Mouse (Mus musculus): ENCODE data around the gene Kctd17. TPM values are rescaled to one million over a fixed set of nuclear protein-coding genes. Genes with fewer than 3 reads are reported as not detected.

Kctd17 gene
- polyA plus RNA-seq, 1 experiment from 2014 or later = 117 TPM

- WGBS = 86% methylated on average over 2 of the region's 2 CpGs
- H3K4me3 ChIP-seq (replicated peaks) = no peak overlapping the region
Measured at GRCm38 (mm10) chr15:78451201-78451600, 22.8 kb downstream of the Kctd17 start.

DNA sequence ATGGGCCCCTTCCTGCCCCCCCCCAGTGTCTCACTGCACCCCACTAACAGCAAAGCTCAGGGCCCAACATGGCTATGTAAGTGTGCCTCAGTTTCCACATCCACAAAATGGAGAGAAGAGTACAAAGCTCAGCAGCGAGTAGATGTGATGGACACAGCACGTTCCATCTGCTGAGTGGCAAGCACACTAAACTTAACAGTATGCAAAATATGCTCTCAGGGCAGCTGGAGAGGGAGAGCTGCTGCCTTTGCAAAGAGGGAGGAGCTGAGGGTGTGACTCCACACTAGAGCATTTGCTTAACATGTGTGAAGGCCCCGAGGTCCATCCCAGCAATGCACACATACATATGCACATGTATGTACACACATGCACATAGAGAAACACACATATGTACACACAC is 24.6 kb downstream of the Kctd17 start:
- Histone ChIP-seq H3K36me3 (no peaks in the 10 kb centered on the region), H3K4me2 (replicated peaks) (no peak overlapping the region), H3K9me3 (no peaks in the 10 kb centered on the region), H3K27ac (no peak overlapping the region), H3K4me1 (replicated peaks) (peaks cover 16% of the 10 kb centered on the region), H3K27me3 (no peaks in the 10 kb centered on the region), H3K9ac (replicated peaks) (no peak overlapping the region), H3K4me3 (replicated peaks) (no peak overlapping the region)
- no peak for ATAC-seq
- WGBS = 88% methylated on average over 3 of the region's 3 CpGs

More at GRCm38 (mm10) chr15:78451201-78451600, 22.8 kb downstream of the Kctd17 start:
- H3K27ac ChIP-seq = no peak overlapping the region
- no peaks in the 10 kb centered on the region for H3K27me3 ChIP-seq
- no peak overlapping the region for H3K9ac ChIP-seq (replicated peaks)
- peaks cover 18% of the 10 kb centered on the region for H3K4me1 ChIP-seq (replicated peaks)
- no peak overlapping the region for H3K4me2 ChIP-seq (replicated peaks)
- H3K9me3 ChIP-seq = no peaks in the 10 kb centered on the region
- H3K36me3 ChIP-seq = no peaks in the 10 kb centered on the region
- no peak for ATAC-seq

- H3K4me2 ChIP-seq (replicated peaks) = no peak overlapping the region
- no peaks in the 10 kb centered on the region for H3K27me3 ChIP-seq
- no peak for ATAC-seq
- H3K9me3 ChIP-seq = no peaks in the 10 kb centered on the region
- H3K36me3 ChIP-seq = no peaks in the 10 kb centered on the region
- peaks cover 2% of the 10 kb centered on the region; the same call in 1 of the 2 replicates for H3K4me1 ChIP-seq (replicated peaks)
- WGBS = 87% methylated on average over 4 of the region's 4 CpGs
- no peak overlapping the region for H3K9ac ChIP-seq (replicated peaks)
- no peak overlapping the region for H3K27ac ChIP-seq
- no peak overlapping the region for H3K4me3 ChIP-seq (replicated peaks)
Measured at GRCm38 (mm10) chr15:78455168-78455567, 26.8 kb downstream of the Kctd17 start.

GRCm38 (mm10) chr15:78456051-78456450 is 27.7 kb downstream of the Kctd17 start:
- H3K27me3 ChIP-seq = no peaks in the 10 kb centered on the region
- H3K27ac ChIP-seq = no peak overlapping the region
- no peaks in the 10 kb centered on the region for H3K36me3 ChIP-seq
- ATAC-seq = no peak
- H3K9me3 ChIP-seq = no peaks in the 10 kb centered on the region
- no peaks in the 10 kb centered on the region for H3K4me1 ChIP-seq (replicated peaks)
- no peak overlapping the region for H3K4me3 ChIP-seq (replicated peaks)
- WGBS = 60% methylated on average over 7 of the region's 7 CpGs
- H3K4me2 ChIP-seq (replicated peaks) = no peak overlapping the region
- no peak overlapping the region for H3K9ac ChIP-seq (replicated peaks)

GRCm38 (mm10) chr15:78457193-78457592 is 28.8 kb downstream of the Kctd17 start:
- Histone ChIP-seq H3K4me2 (replicated peaks) (no peak overlapping the region), H3K4me3 (replicated peaks) (no peak overlapping the region), H3K27ac (no peak overlapping the region), H3K27me3 (no peaks in the 10 kb centered on the region), H3K36me3 (no peaks in the 10 kb centered on the region), H3K9me3 (no peaks in the 10 kb centered on the region), H3K9ac (replicated peaks) (no peak overlapping the region), H3K4me1 (replicated peaks) (no peaks in the 10 kb centered on the region)
- no peak for ATAC-seq
- WGBS = 82% methylated on average over 10 of the region's 10 CpGs

GRCm38 (mm10) chr15:78462981-78463380 is 34.6 kb downstream of the Kctd17 start:
- 82% methylated on average over 2 of the region's 2 CpGs for WGBS

DNA sequence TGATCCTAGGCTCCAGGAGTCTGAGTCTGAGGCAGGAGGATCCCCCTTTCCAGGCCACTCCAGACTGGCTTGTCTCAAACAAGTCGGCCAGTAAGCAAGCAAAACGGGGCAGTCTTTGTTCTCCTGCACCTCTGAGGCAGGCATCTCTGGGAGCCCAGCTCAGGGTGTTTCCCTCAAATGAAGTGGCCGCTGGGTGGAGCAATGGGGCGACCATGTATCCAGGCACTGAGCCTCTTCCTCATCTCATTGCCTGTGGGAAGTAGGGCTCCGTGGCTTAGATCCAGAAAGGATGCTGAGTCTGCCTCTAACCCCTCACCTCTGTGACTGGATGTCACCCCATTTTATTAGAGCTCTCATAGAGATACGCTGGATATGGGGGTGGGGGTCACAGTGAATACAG is 38.4 kb downstream of the Kctd17 start:
- Histone ChIP-seq H3K9ac (replicated peaks) (no peak overlapping the region), H3K4me1 (replicated peaks) (no peaks in the 10 kb centered on the region), H3K4me2 (replicated peaks) (no peak overlapping the region), H3K9me3 (no peaks in the 10 kb centered on the region), H3K27me3 (no peaks in the 10 kb centered on the region), H3K27ac (no peak overlapping the region), H3K4me3 (replicated peaks) (no peak overlapping the region), H3K36me3 (no peaks in the 10 kb centered on the region)
- ATAC-seq = no peak
- 36% methylated on average over 6 of the region's 6 CpGs for WGBS

More at GRCm38 (mm10) chr15:78462981-78463380, 34.6 kb downstream of the Kctd17 start:
- H3K4me1 ChIP-seq (replicated peaks) = no peaks in the 10 kb centered on the region
- H3K27me3 ChIP-seq = no peaks in the 10 kb centered on the region
- H3K4me3 ChIP-seq (replicated peaks) = no peak overlapping the region
- H3K27ac ChIP-seq = no peak overlapping the region
- H3K4me2 ChIP-seq (replicated peaks) = no peak overlapping the region
- no peak for ATAC-seq
- H3K9ac ChIP-seq (replicated peaks) = no peak overlapping the region
- H3K36me3 ChIP-seq = no peaks in the 10 kb centered on the region
- H3K9me3 ChIP-seq = no peaks in the 10 kb centered on the region

DNA sequence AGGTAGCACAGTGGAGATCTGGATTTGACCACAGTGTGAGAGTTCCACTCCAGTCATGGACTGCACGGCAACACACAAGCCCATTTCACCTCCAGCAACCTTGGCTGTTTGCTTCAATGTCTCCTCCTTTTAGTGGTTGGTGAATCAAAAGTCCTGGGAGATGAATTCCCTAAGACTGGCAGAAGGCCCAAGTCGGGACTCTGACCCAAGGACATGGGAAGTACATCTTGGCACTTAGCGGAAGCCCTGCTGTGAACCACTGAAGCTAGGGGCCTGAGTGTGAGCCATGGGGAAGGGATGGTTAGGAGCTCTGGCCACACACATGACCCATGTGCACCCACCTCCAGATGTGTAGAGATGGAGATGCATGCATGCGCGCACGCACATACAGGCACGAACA is 39.2 kb downstream of the Kctd17 start:
- no peaks in the 10 kb centered on the region for H3K27me3 ChIP-seq
- ATAC-seq = no peak
- H3K4me3 ChIP-seq (replicated peaks) = no peak overlapping the region
- no peaks in the 10 kb centered on the region for H3K9me3 ChIP-seq
- 95% methylated on average over 7 of the region's 7 CpGs for WGBS
- H3K4me2 ChIP-seq (replicated peaks) = no peak overlapping the region
- no peak overlapping the region for H3K27ac ChIP-seq
- no peaks in the 10 kb centered on the region for H3K36me3 ChIP-seq
- no peak overlapping the region for H3K9ac ChIP-seq (replicated peaks)
- no peaks in the 10 kb centered on the region for H3K4me1 ChIP-seq (replicated peaks)

DNA sequence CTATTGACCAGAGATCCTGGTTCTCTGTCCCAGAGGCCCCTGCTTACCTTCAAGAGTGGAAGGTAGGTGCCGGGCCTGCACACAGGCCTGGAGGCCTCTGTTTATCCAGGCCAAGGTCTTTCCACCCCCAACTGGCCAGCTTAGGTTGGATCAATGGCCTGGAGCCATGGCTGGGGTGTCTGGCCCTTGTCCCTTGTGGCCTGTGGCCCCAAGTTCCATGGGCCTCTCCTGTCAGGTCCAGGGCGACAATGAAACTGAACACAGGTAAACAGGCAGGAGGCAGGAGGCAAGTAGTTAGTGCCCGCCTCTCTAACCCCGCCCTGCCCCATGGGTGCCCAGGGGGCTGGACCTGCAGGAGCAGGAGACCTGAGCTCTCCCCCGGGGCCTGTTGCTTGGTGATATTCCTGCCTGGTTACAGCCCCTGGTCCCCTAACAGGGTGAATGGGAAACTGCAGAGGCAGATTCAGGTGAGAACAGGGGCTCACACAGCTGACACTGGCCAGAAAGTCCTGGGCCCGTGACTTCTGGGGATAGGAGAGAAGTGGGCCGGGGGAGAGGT is 40.1 kb downstream of the Kctd17 start, which contains the start of gene Tmprss6:
Gene Tmprss6 (minus strand): TSS at position 256 of the 559 bp plus-strand sequence.
- Histone ChIP-seq H3K36me3 (no peaks in the 10 kb centered on the region), H3K27me3 (no peaks in the 10 kb centered on the region), H3K4me2 (replicated peaks) (no peak within 1 kb of the TSS), H3K4me1 (replicated peaks) (no peaks in the 10 kb centered on the region), H3K27ac (no peak within 1 kb of the TSS), H3K9ac (replicated peaks) (no peak within 1 kb of the TSS), H3K4me3 (replicated peaks) (no peak within 1 kb of the TSS), H3K9me3 (no peaks in the 10 kb centered on the region)
- WGBS = 89% methylated on average over 7 of the region's 7 CpGs
- no peak for ATAC-seq

DNA sequence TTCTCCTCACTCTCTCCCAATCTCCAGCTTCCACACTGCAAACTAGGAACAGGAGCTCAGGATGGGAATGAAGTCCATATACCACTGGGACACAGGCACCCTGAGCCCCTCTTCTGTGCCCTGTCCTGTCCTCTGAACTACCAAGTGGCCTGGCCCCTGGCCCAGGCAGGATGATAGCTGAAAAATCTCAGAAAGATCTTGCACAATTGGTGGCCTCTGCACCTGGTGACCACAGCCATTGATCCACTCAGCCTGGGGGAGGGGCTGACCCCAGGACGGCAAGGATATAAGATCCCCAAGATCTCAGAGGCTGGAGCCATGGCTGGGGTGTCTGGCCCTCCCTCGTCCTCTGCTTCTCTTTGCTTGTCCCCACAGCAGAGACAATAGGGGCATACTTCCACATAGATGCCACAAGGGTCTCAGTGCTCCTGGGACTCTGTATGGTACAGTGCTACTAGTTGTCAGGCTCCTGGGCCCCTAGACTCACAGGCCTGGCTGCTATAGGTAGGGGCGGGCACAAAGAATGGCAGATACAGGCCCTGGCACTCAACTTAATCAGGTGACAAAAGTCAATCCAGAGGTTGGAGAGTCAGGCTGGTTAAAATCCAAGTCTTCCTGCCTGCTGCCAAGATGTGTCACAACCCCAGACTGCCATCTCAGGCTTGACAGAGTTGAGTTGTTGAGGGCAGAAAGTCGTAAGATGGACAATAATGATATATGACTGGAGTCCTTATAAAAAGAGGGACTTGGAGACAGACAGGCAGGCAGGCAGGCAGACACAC is 42.3 kb downstream of the Kctd17 start:
- Histone ChIP-seq H3K9ac (replicated peaks) (no peak overlapping the region), H3K4me1 (replicated peaks) (no peaks in the 10 kb centered on the region), H3K36me3 (no peaks in the 10 kb centered on the region), H3K27me3 (peaks cover 4% of the 10 kb centered on the region; the same call in 1 of the 2 replicates), H3K4me3 (replicated peaks) (no peak overlapping the region), H3K27ac (no peak overlapping the region), H3K9me3 (no peaks in the 10 kb centered on the region), H3K4me2 (replicated peaks) (no peak overlapping the region)
- WGBS = 75% methylated on average over 4 of the region's 4 CpGs
- ATAC-seq = no peak

GRCm38 (mm10) chr15:78471902-78472301 is 43.5 kb downstream of the Kctd17 start:
- H3K9me3 ChIP-seq = no peaks in the 10 kb centered on the region
- H3K27ac ChIP-seq = no peak overlapping the region
- ATAC-seq = no peak
- 67% methylated on average over 7 of the region's 7 CpGs for WGBS
- H3K4me3 ChIP-seq (replicated peaks) = no peak overlapping the region
- H3K27me3 ChIP-seq = peaks cover 4% of the 10 kb centered on the region; the same call in 1 of the 2 replicates
- no peaks in the 10 kb centered on the region for H3K4me1 ChIP-seq (replicated peaks)
- H3K36me3 ChIP-seq = no peaks in the 10 kb centered on the region
- H3K9ac ChIP-seq (replicated peaks) = no peak overlapping the region
- H3K4me2 ChIP-seq (replicated peaks) = no peak overlapping the region

- Histone ChIP-seq H3K4me2 (replicated peaks) (no peak overlapping the region), H3K9ac (replicated peaks) (no peak overlapping the region), H3K4me3 (replicated peaks) (no peak overlapping the region), H3K27ac (no peak overlapping the region), H3K27me3 (peaks cover 4% of the 10 kb centered on the region; the same call in 1 of the 2 replicates), H3K36me3 (no peaks in the 10 kb centered on the region), H3K9me3 (no peaks in the 10 kb centered on the region), H3K4me1 (replicated peaks) (no peaks in the 10 kb centered on the region)
- WGBS = 87% methylated on average over 6 of the region's 6 CpGs
- ATAC-seq = no peak
Measured at GRCm38 (mm10) chr15:78473442-78473841, 45.1 kb downstream of the Kctd17 start.

Data from midbrain, embryonic 13.5 days (tissue).